Mouse (Mus musculus) cerebellum, postnatal 4 days (tissue): Measurements from ENCODE around the gene Prox2.

Experiments
- DNase-seq, 2 experiments: peaks; one replicate each; pipeline ENCODE4 v3.0.0; 2022; ENCODE audit warnings: low spot score in 2 of 2, mixed read lengths in 1 of 2

Prox2 gene

DNA sequence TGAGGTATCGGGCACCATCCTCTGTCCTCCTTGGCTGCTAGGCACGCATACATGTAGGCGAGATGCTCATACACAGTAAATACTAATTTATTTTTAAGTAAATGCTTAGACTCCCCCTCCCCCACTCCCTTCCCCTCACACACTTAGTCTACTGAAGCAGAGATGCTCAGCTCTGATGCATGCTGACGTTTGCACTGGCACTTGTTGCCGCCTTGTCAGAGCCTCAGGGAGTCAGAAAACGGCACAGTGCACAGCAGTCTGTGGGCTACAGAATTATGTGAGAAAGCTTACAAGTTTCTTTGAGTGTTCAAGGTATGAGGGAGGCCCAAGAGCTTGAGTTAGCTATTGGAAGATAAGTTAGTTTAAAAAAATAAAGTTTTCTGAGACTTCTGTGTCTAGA is 20.8 kb upstream of the Prox2 start:
- no peak for DNase-seq

- no peak for DNase-seq
These were observed 18.9 kb upstream of the Prox2 start for GRCm38 (mm10) chr12:85129426-85129978.

- peak in 1 of 2 experiments; percentile 4 for DNase-seq
These were observed 16.5 kb upstream of the Prox2 start for GRCm38 (mm10) chr12:85126986-85127603.

GRCm38 (mm10) chr12:85124751-85125150 is 14.2 kb upstream of the Prox2 start:
- no peak for DNase-seq

DNA sequence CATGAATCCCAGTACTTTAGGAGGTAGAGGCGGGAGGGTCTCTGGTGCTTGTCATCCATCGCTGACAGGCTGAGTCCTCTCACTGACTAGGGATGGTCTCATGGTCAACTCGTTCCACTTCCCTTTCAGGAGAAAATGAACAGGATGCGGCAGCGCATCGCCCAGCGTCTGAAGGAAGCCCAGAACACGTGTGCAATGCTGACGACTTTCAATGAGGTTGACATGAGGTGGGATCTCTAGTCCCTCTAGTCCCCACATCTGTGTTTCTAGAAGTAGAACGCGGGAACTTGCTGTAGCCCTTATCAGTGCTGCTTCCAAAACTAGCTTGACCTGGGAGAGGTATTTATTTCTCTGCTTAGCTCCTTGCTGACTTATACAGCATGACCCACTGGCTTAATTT is 13.1 kb upstream of the Prox2 start:
- no peak for DNase-seq

DNA sequence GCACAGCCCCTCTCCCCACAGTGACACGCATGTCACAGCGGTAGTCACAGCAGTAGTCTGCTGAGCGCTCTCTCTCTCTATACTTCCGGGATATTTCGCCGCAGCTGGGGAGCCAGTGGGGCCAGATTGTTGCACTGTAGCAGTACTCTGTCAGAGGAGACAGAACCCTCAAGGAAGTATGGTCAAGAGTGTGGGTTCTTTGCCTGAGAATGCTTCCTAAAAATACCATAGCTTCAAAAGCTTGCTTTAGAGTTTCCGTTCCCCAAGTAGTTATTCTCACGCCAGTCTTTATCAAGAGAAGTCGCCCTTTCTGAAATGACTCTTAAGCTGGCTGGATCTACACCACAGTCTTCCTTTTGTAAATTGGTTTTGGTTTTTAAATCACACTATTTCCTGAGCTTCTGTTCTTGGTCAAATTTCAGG is 12.6 kb upstream of the Prox2 start:
- no peak for DNase-seq

- no peak for DNase-seq
These were observed 11.4 kb upstream of the Prox2 start for GRCm38 (mm10) chr12:85121806-85122459.

DNA sequence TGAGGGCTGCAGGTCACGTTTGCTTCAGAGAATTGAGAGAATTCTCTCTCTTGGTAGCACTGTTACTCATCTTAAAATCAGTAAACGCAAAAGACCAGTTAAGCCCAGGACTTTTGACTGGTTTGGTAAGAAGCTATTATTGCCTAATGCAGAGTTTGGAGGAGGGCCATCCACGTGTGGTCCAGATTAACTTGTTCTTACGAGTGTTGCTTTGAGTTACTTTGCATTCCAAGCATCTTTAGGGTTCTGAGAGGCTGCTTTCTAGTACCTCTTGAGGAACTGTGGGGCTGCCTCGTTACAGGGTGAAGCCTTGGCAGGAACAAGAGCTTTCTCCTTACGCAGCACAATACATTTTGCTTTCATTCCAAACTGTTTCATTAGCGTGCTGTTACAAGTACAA is 5.1 kb upstream of the Prox2 start:
- no peak for DNase-seq

DNA sequence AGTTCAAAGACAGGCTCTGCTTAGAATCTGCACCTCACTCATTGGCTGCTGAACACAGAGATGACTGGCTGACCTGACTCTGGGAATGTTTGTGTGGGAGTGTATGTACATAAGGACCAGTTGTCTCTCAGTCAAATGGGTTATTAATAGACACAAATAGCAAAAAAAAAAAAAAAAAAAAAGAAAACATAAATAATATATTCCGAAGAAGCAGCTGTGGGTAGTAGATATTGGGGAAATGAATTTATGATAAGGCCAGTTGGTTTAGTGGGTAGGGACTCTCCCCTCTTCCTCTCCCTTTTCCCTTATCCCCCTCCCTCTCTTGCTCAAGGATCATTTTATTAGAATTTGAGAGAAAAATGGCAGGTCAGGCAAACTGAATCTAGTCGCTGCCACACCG is 3.4 kb upstream of the Prox2 start:
- DNase-seq: no peak

DNA sequence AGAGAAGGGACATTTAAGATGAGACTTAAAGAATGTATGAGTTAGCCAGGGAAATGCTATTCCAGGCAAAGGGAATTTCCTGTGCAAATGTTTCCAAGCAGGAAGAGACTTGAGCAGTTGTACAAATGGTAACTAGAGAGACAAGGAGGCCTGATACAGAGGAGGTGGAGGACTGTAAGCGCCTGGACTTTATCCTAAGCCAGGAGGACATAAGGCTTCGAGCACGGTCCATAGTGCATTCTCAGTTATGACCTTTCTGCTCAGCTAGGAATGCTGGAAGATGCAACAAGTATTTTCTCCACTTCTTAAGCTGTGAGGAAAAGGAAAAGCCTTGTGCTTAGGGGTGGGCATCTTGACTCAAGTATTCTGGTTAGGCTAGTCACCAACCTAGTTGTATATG is 2.8 kb upstream of the Prox2 start:
- DNase-seq: no peak

- no peak for DNase-seq
These were observed 2.1 kb upstream of the Prox2 start for GRCm38 (mm10) chr12:85112550-85113251.

DNA sequence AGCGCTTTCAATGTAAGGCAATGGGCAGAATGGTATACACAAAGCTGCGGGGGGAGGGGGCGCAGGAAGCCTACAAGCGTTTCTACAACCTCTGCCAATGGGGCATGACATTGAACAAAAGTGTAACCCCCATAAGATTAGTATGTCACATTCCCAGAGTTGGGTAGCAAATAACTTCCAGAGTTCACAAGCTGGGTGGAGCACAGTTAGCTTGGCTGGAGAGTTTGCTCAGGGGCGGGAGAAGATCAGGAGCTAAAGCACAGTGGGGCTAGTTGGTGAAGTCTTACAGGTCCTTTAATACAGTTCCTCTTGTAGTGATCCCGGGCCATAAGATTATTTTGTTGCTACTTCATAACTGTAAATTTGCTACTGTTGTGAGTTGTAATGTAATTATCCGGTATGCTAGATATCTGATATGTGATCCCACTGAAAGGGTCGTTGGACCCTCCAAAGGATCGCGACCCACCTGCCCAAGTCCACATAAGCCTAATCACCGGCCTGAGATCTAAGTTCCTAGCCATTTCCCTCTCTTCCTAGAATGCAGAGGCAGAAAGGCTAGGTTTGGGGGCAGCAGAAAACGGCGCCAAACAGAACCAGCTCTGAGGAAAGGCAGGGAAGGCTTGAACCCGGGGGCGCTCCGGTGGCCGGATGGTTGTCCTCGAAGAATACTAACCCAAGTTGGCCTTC is 405 bp downstream of the Prox2 start:
- no peak for DNase-seq

DNA sequence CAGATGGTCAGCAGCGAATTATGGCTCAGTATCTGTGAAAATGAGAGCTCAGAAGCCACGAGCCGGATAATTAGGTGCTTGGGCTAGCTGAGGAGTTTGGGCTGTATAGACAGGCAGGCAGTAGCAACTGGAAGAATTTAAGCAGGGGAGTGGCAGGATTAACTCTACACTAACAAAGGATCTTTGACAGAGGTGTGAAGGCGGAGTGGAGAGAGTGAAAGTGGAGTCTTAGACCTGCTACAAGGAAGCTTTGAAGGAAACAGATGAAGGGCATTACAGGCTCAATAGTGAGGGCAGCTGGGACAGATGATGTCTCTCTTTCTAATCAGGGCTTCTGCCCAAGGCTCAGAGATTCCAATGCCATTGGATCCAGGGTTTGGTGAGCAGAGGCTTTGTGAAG is 1.1 kb downstream of the Prox2 start:
- no peak for DNase-seq

DNA sequence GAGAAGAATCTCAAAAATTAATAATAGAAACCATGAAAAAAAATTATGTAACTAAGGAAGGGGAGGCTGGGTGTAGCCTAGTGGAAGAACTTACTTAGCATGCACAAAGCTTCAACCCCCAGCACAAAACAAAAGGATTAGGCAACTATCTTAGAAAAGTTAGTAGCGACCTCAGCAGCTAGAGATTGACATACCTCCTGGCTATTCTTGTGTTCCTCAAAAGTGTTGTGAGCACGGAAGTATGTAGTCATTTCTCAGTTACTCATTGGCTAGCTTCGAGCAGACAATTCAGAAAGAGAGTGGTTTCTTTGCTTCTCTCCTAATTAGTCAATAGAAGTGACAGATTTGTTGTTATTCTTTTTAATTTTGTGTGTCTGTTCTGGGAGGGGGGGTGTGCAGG is 1.9 kb downstream of the Prox2 start:
- DNase-seq: no peak

DNA sequence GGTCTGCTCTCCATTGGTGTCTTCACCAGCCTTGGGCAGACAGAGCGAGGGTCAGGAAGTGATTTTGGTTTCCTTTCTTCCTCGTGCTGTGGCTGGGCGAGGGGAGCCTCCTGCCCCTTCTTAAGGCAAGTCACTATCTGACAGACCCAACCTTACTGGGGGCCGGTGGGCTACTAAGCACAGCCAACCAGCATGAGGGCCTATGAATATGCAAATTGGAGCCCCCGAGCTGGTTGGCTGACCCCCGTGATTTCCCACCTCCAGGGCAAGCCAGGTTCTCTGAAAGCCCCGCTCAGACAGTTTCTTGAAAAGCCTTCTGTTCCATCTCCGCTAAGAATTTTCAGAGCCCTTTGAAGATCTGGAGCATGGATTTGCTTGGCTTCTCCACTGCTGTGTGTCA is 4.3 kb downstream of the Prox2 start:
- DNase-seq: no peak

DNA sequence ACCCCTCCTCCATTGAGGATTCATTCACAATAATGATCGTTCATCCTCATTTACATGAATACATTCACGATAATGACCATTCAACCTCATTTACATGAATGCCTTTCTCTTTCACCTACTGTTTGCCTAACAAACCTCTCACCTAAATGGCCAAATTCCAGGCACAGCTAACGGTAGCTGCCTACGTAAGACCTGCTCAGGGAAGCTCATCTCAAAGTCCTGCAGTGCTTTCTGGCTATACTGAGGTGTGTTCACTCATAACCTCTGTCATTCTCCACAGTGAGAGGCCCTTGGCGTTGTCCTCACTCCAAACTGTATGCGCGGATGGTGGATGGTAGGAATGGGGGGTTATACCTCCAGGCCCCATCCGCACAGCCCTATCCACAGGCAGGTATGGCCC is 5.8 kb downstream of the Prox2 start:
- no peak for DNase-seq

GRCm38 (mm10) chr12:85103096-85103495 is 7.5 kb downstream of the Prox2 start:
- no peak for DNase-seq

DNA sequence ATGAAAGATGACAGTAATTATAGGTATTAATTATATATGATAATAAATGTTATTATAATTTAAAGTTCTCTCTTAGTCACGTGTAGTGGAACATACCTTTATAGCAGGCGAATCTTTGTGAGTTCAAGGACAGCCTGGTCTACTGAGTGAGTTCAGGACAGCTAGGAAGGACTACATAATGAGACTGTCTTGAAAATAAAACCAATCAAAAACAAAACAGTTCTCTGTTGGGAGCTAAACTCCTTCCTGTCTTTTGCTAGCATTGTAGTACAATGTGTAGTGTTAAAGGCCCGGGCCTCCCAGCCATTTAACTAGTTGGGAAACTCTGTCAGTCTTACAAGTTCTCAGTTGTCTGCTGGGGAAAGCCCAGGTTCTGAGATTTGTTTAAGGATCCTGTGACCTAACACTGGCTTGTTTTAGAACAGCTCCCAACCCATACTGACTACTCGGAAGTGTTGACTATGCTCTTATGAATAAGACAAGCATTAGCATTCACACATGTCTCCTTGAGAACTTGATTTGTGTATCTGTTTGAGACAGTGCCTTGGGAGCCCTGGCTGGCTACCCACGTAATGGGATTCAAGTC is 8.9 kb downstream of the Prox2 start:
- no peak for DNase-seq

GRCm38 (mm10) chr12:85101001-85101400 is 9.6 kb downstream of the Prox2 start:
- DNase-seq: no peak

- no peak for DNase-seq
These were observed 14.7 kb downstream of the Prox2 start for GRCm38 (mm10) chr12:85095859-85096258.

- DNase-seq: no peak
These were observed 15.4 kb downstream of the Prox2 start for GRCm38 (mm10) chr12:85095146-85095545.

- DNase-seq: peak in 1 of 2 experiments; percentile 26
These were observed 15.9 kb downstream of the Prox2 start for GRCm38 (mm10) chr12:85094706-85095105.
